Mouse (Mus musculus): ENCODE data around the gene Kif23.

Gene Kif23

GRCm38 (mm10) chr9:61947402-61948346 is 1.1 kb upstream of the Kif23 start:
- DNase-seq (ENCODE audit: low read depth, low spot score): peak; percentile 88

GRCm38 (mm10) chr9:61945973-61946611 is 482 bp downstream of the Kif23 start:
- DNase-seq (ENCODE audit: low read depth, low spot score): peak; percentile 91

GRCm38 (mm10) chr9:61941054-61941453 is 5.5 kb downstream of the Kif23 start:
- no peak for DNase-seq (ENCODE audit: low read depth, low spot score)

GRCm38 (mm10) chr9:61933333-61933732 is 13.2 kb downstream of the Kif23 start:
- DNase-seq (ENCODE audit: low read depth, low spot score): no peak

GRCm38 (mm10) chr9:61932009-61932408 is 14.6 kb downstream of the Kif23 start:
- no peak for DNase-seq (ENCODE audit: low read depth, low spot score)

- no peak for DNase-seq (ENCODE audit: low read depth, low spot score)
These were observed 21.4 kb downstream of the Kif23 start for GRCm38 (mm10) chr9:61925086-61925660.

- DNase-seq (ENCODE audit: low read depth, low spot score): no peak
These were observed 26.2 kb downstream of the Kif23 start for GRCm38 (mm10) chr9:61920331-61920730.

- no peak for DNase-seq (ENCODE audit: low read depth, low spot score)
These were observed 27.1 kb downstream of the Kif23 start for GRCm38 (mm10) chr9:61919464-61919863.

- no peak for DNase-seq (ENCODE audit: low read depth, low spot score)
These were observed 29.1 kb downstream of the Kif23 start for GRCm38 (mm10) chr9:61917436-61917835.

GRCm38 (mm10) chr9:61916986-61917385 is 29.6 kb downstream of the Kif23 start:
- no peak for DNase-seq (ENCODE audit: low read depth, low spot score)

GRCm38 (mm10) chr9:61915393-61916005 is 31.1 kb downstream of the Kif23 start:
- DNase-seq (ENCODE audit: low read depth, low spot score): peak; percentile 24

- DNase-seq (ENCODE audit: low read depth, low spot score): no peak
These were observed 31.7 kb downstream of the Kif23 start for GRCm38 (mm10) chr9:61914917-61915300.

- peak; percentile 98 for DNase-seq (ENCODE audit: low read depth, low spot score)
These were observed 32.2 kb downstream of the Kif23 start, which contains the start of gene Rplp1 for GRCm38 (mm10) chr9:61914203-61914916. Gene Rplp1, minus strand, starts transcription at chr9:61914542.

- DNase-seq (ENCODE audit: low read depth, low spot score): peak; percentile 40
These were observed 35.1 kb downstream of the Kif23 start for GRCm38 (mm10) chr9:61911300-61912128.

GRCm38 (mm10) chr9:61910526-61911256 is 35.9 kb downstream of the Kif23 start:
- DNase-seq (ENCODE audit: low read depth, low spot score): peak; percentile 92

GRCm38 (mm10) chr9:61909633-61910032 is 36.9 kb downstream of the Kif23 start:
- no peak for DNase-seq (ENCODE audit: low read depth, low spot score)

- DNase-seq (ENCODE audit: low read depth, low spot score): peak; percentile 67
These were observed 37.7 kb downstream of the Kif23 start for GRCm38 (mm10) chr9:61908832-61909407.

- peak; percentile 64 for DNase-seq (ENCODE audit: low read depth, low spot score)
These were observed 38.2 kb downstream of the Kif23 start for GRCm38 (mm10) chr9:61908341-61908740.

- peak; percentile 64 for DNase-seq (ENCODE audit: low read depth, low spot score)
These were observed 38.8 kb downstream of the Kif23 start for GRCm38 (mm10) chr9:61907621-61908295.

Measured in ZHBTc4 (cell line).